Mouse (Mus musculus): ENCODE measurements around the gene Gm20708.
"Not testable (repeated sequence)": the region's sequence is repeated elsewhere in the genome, so short reads cannot be mapped to it uniquely, and the experiment has no call there.

The Gm20708 gene

DNA sequence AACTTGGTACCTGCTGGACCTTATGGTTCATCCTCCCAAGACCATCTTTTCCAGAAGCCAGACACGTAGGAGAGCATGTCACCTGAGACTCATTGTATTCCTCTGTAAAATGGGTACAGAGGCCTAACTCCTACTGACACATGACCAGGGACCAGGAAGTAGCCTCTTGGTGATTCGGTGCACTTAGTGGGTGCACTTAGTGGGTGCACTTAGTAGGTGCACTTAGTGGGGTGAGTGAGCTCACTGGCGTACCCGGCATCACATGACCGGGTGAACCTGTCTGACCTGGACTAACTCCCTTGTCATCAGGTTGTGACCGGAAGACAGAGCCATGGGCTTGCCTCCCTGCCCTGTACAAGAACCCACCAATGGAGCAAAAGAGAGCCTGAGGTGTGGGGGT is 2.7 kb upstream of the Gm20708 start:
- DNase-seq (ENCODE audit: extremely low read depth, low read depth) = no peak

- DNase-seq (ENCODE audit: extremely low read depth, low read depth) = peak; percentile 72
Observed at GRCm38 (mm10) chr11:117810401-117811046, 1.1 kb downstream of the Gm20708 start.

GRCm38 (mm10) chr11:117813867-117814266 is 4.4 kb downstream of the Gm20708 start:
- no peak for DNase-seq (ENCODE audit: extremely low read depth, low read depth)

DNA sequence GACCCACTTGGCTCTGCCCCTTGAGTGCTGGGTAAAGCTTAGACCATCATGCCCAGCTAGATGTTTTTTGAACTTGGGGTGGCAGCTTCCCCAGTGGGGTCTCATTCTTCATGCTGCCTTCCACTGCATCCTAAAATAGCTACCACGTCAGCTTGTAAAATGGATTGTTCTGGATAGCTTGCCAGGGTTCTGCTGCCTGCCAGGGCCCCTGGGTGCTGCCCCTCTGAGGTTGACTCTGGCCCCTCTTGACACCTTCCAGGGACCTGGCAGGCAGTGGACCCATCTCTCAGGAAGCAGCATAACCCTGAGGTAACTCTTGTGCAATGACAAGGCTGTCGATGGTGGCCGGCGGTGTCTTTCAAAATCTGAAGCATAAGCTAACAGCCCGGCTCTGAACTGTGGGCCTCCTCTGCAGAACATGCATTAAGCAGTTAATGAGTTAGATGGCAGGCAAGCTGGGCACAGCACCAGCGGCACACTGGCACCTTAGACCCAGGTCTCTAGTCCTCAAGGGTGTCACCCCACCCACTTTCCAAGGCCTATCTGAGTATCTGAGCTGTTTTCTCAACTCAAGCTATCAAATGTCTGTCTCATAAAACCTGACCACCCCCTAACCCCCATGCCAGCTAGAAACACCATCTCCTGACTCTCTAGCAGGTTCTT is 5.4 kb downstream of the Gm20708 start:
- no peak for DNase-seq (ENCODE audit: extremely low read depth, low read depth)

DNA sequence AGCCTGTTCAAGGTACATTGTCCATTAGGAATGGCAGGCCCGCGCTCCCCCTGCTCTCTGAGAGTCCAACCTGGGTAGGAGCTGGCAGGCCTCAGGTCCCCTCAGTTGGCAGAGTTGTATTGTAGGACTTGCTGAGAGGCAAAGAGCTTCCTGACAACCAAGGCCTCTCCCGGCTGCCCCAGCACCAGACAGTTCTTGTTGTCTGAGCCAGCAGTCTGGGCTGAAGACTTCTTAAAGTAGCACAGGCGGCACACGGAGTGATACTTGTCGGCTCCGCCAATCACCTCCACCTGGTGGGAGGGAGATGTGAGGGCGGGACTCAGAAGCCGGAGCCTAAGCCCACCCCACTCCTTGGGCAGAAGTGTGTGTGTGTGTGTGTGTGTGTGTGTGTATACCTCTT is 6.4 kb downstream of the Gm20708 start:
- not testable (repeated sequence) for DNase-seq (ENCODE audit: extremely low read depth, low read depth)

DNA sequence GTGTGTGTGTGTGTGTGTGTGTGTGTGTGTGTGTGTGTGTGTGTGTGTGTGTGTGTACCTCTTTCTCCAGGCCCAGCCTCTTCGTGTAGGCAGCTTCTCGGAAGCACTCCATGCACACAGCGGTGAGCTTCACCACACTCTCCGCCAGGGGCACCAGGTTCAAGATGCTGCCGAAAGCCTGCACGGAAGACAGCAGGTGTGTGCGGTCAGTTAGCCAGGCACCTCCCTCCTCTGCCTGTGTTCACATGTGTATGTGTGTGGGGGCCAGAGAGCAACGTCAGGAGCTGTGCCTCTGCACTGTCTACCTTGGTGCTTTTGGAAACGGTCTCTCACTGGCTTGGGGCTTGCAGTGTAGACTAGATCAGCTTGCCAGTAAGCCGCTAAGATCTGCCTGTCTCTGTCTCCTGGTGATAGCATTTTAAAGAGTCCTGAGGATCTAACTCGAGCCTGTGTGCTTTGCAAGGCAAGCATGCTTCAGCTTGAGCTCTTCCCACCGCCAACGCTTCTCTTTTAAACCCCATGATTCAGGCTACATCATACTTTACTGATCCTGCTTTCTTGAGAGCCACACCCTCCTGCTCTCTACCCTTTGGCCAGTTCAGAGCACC is 7.0 kb downstream of the Gm20708 start:
- no peak for DNase-seq (ENCODE audit: extremely low read depth, low read depth)

GRCm38 (mm10) chr11:117819095-117819494 is 9.6 kb downstream of the Gm20708 start:
- DNase-seq (ENCODE audit: extremely low read depth, low read depth) = no peak

- DNase-seq (ENCODE audit: extremely low read depth, low read depth) = no peak
Observed at GRCm38 (mm10) chr11:117820173-117820572, 10.7 kb downstream of the Gm20708 start.

- no peak for DNase-seq (ENCODE audit: extremely low read depth, low read depth)
Observed at GRCm38 (mm10) chr11:117821868-117822267, 12.4 kb downstream of the Gm20708 start.

DNA sequence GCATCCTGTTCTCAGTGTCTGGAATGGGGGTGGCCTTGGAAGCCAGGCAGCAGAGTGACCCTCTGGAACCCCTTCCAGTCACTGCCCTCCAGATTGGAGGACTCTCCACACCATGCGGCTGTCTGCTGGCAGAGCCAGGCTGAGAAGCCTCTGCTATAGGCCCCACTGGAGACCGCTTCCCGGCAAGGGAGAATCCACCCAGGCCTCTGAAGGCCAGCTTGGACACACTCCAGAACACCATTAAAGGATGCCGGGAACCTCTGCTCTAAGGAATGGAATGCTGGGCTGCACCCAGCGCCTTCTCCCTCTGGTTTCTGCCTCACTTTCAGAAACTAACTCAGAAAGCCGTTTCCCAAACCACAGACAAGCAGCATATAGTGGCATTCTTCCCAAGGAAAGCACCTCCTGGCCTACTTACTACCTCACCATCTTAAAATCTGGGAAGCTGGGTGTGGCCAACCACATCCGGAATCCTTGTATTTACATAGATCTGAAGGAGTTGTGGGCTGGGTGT is 13.3 kb downstream of the Gm20708 start:
- DNase-seq (ENCODE audit: extremely low read depth, low read depth) = no peak

DNA sequence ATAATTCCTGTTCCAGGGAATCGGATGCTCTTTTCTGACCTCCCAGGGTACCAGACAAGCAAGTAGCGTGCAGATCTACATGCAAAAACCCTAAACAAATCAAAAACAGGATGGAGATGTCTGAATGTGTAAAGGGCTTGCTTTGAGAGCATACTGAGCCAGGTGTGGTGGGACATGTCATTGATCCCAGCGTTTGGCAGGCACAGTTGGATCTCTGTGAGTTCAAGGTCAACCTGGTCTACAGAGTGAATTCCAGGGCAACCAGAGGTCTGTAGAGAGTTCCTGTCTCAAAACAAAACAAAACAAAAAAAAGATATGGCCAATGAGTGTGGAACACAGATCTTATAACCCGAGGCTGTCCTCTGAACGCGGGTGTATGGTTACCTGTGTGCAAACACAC is 13.9 kb downstream of the Gm20708 start:
- no peak for DNase-seq (ENCODE audit: extremely low read depth, low read depth)

GRCm38 (mm10) chr11:117824060-117824969 is 14.8 kb downstream of the Gm20708 start:
- peak; percentile 58 for DNase-seq (ENCODE audit: extremely low read depth, low read depth)

GRCm38 (mm10) chr11:117825333-117826101 is 16.0 kb downstream of the Gm20708 start, which contains the start of the genes Afmid and Tk1:
Afmid (plus strand) TSS chr11:117825924.
Tk1 (minus strand) TSS chr11:117826092.
- peak; percentile 80 for DNase-seq (ENCODE audit: extremely low read depth, low read depth)

GRCm38 (mm10) chr11:117826164-117826563 is 16.7 kb downstream of the Gm20708 start:
- DNase-seq (ENCODE audit: extremely low read depth, low read depth) = no peak

DNA sequence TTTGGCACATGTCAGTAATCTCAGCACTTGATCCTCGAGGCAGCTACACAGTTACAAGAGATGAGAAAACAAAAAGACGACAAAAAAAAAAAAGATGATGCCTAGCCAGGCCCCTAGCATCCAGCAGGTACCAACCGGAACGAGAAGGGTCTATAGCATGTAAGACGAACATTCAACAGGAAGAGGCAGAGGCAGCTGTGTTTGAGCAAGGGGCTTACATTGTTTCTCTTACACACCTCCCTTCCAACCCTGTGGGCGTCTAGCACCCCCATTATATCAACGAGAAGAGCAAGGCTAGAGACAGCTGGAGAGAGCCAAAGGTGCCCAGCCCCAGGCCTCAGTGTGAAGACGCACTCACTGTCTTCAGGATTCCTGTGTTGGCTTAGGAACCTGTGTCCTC is 17.4 kb downstream of the Gm20708 start:
- no peak for DNase-seq (ENCODE audit: extremely low read depth, low read depth)

DNA sequence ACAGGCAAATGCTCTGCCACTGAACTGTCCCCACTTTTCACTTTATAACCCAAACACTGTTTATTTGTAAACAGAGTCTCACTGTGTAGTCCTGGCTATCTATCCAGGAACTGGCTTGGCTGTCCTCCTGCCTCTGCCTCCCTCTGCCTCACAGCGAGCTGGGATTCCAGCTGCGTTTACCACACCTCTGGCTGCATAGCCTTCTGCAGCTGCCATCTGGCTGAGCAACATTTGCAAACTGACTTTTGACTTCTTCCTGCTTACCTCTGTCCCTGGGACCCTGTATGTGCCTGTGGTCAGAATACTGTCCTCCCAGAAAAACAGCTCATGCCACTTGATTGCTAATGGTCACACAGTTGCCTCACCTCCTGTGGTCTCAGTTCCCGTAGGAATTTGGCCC is 17.9 kb downstream of the Gm20708 start:
- no peak for DNase-seq (ENCODE audit: extremely low read depth, low read depth)

DNA sequence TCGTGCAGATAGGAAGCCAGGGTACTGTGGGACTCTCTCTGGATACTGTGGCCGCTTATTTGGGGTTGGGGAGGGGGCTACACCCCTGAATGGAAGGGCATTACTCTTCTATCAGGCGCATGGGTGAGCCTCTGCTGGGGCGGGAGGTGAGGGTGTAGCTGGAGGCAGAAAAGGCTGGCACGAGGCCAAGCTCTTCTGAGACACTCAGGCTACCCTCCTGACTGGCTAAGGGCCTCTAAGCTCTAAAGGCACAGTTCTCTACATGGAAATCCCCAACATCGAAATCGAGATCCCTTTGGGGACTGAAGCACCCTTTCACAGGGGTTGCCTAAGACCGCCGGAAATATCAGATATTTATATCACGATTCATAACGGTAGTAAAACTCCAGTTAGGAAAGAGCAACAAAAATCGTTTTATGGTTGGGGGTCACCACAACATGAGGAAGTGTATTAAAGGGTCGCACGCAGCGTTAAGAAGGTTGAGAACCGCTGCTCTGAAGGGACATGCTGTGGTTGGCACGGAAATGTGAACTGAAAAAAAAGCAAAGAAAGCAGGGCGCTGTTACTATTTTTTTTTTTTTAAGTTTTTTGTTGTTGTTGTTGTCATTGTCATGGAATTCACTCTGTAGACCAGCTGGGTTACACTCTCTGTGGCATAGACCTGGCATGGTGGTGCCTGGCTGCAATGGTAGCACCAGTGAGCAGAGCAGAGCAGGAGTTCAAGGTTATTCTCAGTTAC is 18.9 kb downstream of the Gm20708 start:
- no peak for DNase-seq (ENCODE audit: extremely low read depth, low read depth)

GRCm38 (mm10) chr11:117828888-117829604 is 19.6 kb downstream of the Gm20708 start:
- peak; percentile 83 for DNase-seq (ENCODE audit: extremely low read depth, low read depth)

DNA sequence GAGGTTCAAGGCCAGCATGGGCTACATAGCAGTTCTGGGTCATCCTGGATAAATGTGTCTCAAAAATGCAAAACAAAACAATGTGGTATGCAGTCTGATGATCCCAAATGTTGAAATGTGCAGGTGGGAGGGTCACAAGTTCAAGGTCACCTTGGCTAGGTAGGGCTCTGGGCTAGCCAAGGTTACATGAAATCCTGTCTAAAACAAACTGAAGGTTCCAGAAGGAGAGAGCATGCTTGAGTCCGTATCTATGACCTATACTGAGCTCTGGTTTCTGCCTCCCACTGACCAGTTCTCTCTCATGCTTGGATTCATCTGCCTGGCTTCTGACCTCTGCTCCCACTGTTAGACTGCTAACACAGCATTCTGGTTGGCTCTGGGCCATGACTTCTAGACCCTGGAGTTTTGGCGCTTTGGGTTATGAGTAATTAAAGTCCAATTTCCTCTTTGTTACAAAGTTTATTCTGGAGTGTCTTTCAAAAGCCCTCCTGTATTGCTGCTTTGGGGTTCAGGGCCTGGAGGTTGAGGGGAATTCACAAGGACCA is 20.3 kb downstream of the Gm20708 start:
- DNase-seq (ENCODE audit: extremely low read depth, low read depth) = no peak

Measured in MEL-GATA-1-ER (cell line).